Mouse (Mus musculus) mesoderm, embryonic 11.5 days (tissue): ENCODE measurements at regions not wholly inside any gene's neighbourhood (a gene's known extent, or its start where the extent isn't known, plus 50 kb on each side); places are given as distances from the start of the nearest gene placed in this dataset.

Experiments used
- DNase-seq: peaks from one replicate; pipeline ENCODE4 v3.0.0-alpha.2; 2012; ENCODE audit warnings: low read depth, low spot score

GRCm38 (mm10) chr2:170258367-170258766, 110.5 kb upstream of the Zfp217 start:
- DNase-seq, result no peak

GRCm38 (mm10) chr2:170257671-170258235, 109.8 kb upstream of the Zfp217 start:
- no peak for DNase-seq

- no peak for DNase-seq
Measured at GRCm38 (mm10) chr2:170255997-170256396, 108.1 kb upstream of the Zfp217 start.

GRCm38 (mm10) chr2:170255533-170255932, 107.6 kb upstream of the Zfp217 start:
- no peak for DNase-seq

- DNase-seq, result no peak
Measured at GRCm38 (mm10) chr2:170253681-170254440, 106.0 kb upstream of the Zfp217 start.

- no peak for DNase-seq
Measured at GRCm38 (mm10) chr2:170252255-170253034, 104.5 kb upstream of the Zfp217 start.

GRCm38 (mm10) chr2:170250680-170251079, 102.8 kb upstream of the Zfp217 start:
- DNase-seq, result no peak

GRCm38 (mm10) chr2:170247702-170248445, 100.0 kb upstream of the Zfp217 start:
- DNase-seq, result no peak

GRCm38 (mm10) chr2:170245637-170246341, 97.9 kb upstream of the Zfp217 start:
- no peak for DNase-seq

- no peak for DNase-seq
Measured at GRCm38 (mm10) chr2:170244108-170244507, 96.2 kb upstream of the Zfp217 start.

GRCm38 (mm10) chr2:170237959-170238358, 90.1 kb upstream of the Zfp217 start:
- DNase-seq, result no peak

GRCm38 (mm10) chr2:170233426-170233825, 85.5 kb upstream of the Zfp217 start:
- DNase-seq, result no peak

- DNase-seq, result no peak
Measured at GRCm38 (mm10) chr2:170229461-170230080, 81.7 kb upstream of the Zfp217 start.

- no peak for DNase-seq
Measured at GRCm38 (mm10) chr2:170228318-170228994, 80.6 kb upstream of the Zfp217 start.

GRCm38 (mm10) chr2:170223872-170224271, 76.0 kb upstream of the Zfp217 start:
- no peak for DNase-seq

- no peak for DNase-seq
Measured at GRCm38 (mm10) chr2:170222819-170223218, 74.9 kb upstream of the Zfp217 start.

GRCm38 (mm10) chr2:170221994-170222535, 74.2 kb upstream of the Zfp217 start:
- DNase-seq, result no peak

- peak; percentile 71 for DNase-seq
Measured at GRCm38 (mm10) chr2:170220871-170221369, 73.0 kb upstream of the Zfp217 start.

GRCm38 (mm10) chr2:170220443-170220842, 72.5 kb upstream of the Zfp217 start:
- DNase-seq, result no peak
